Mouse (Mus musculus) kidney, postnatal 0 days (tissue): ENCODE results near the gene Traip. TPM values are rescaled to one million over a fixed set of nuclear protein-coding genes. Genes with fewer than 3 reads are reported as not detected.

Source experiments
- ATAC-seq: fragments of 200-750 bp; cut with Nextera tagmentation; replicated peaks from 2 replicates; pipeline ENCODE4 v1.8.0; 2017; ENCODE audit warnings: low read depth, moderate number of reproducible peaks, moderate TSS enrichment, moderate library complexity; ENCODE audit not compliant: low FRiP score
- DNase-seq: peaks from one replicate; pipeline ENCODE4 v3.0.0-alpha.2; 2016; ENCODE audit warnings: low spot score
- H3K27ac ChIP-seq: fragments of 300-500 bp; sonication (generic); 2 replicates; pipeline ENCODE4 v1.5.1; 2014; ENCODE audit warnings: mild to moderate bottlenecking
- H3K27me3 ChIP-seq: fragments of 300-500 bp; sonication (generic); 2 replicates; pipeline ENCODE4 v1.6.1; 2014; ENCODE audit warnings: low read length, mixed read lengths; ENCODE audit not compliant: insufficient read depth
- H3K36me3 ChIP-seq: fragments of 300-500 bp; sonication (generic); 2 replicates; pipeline ENCODE4 v1.6.1; 2014; ENCODE audit warnings: low read length, mixed read lengths; ENCODE audit not compliant: insufficient read depth
- H3K4me1 ChIP-seq: fragments of 300-500 bp; sonication (generic); replicated peaks from 2 replicates; pipeline ENCODE4 v1.6.1; 2014; ENCODE audit warnings: antibody characterized with exemption, low read length, mixed read lengths; ENCODE audit not compliant: insufficient read depth
- H3K4me2 ChIP-seq: fragments of 300-500 bp; sonication (generic); 2 replicates; pipeline ENCODE4 v1.6.1; 2014; ENCODE audit warnings: mild to moderate bottlenecking, low read length, moderate library complexity, mixed read lengths
- H3K4me3 ChIP-seq: fragments of 300-500 bp; sonication (generic); replicated peaks from 2 replicates; pipeline ENCODE4 v1.5.1; 2014; ENCODE audit warnings: low read depth, low read length
- H3K9ac ChIP-seq: fragments of 300-500 bp; sonication (generic); 2 replicates; pipeline ENCODE4 v1.6.1; 2014; ENCODE audit warnings: low read depth, low read length
- H3K9me3 ChIP-seq: fragments of 300-500 bp; sonication (generic); replicated peaks from 2 replicates; pipeline ENCODE4 v1.6.1; 2016; ENCODE audit warnings: low read length, inconsistent platforms, mixed read lengths
- CTCF ChIP-seq: IDR thresholded peaks from 2 replicates; pipeline ENCODE4 v1.5.1; 2016; ENCODE audit warnings: antibody characterized with exemption, low read depth, mild to moderate bottlenecking, moderate library complexity
- WGBS: fragments of 180-500 bp; shearing (Covaris S2); extraction: QIAGEN DNeasy Blood & Tissue Kit; methylation state at CpG from one replicate; pipeline ENCODE4 v1.1.7; 2014; 5-methylcytosine and 5-hydroxymethylcytosine counted together
- polyA plus RNA-seq: library from polyadenylated mRNA; unstranded; fragments of >200 nt; fragmentation: Nextera tagmentation; extraction: Ambion mirVana; gene quantifications from 2 replicates; pipeline ENCODE4 v1.2.1, GENCODE M21; 2015

The Traip gene
- polyA plus RNA-seq, 1 experiment from 2014 or later, result 10.2 TPM

DNA sequence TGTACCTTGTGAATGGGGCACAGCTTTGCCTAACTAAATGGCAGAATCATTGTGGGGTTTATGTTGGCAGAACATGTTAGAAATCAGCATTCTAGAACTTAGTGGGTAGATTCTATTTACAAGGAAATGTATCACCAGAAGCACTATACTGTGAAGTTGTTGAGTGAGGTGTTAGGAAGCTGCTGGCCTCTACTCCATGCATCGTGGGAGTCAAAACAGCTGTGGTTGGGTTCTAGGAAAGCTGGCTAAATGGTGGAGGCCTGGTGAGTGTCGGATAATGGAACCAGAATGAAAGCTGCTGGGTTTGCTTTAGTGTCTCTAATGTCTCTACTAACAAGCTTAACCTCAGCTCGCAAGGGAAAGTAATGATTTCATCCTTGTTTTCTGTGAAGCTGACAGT lies 67.2 kb downstream of the Traip start:
- 81% methylated on average over 3 of the region's 3 CpGs for WGBS
- no peaks in the 10 kb centered on the region for H3K9me3 ChIP-seq

DNA sequence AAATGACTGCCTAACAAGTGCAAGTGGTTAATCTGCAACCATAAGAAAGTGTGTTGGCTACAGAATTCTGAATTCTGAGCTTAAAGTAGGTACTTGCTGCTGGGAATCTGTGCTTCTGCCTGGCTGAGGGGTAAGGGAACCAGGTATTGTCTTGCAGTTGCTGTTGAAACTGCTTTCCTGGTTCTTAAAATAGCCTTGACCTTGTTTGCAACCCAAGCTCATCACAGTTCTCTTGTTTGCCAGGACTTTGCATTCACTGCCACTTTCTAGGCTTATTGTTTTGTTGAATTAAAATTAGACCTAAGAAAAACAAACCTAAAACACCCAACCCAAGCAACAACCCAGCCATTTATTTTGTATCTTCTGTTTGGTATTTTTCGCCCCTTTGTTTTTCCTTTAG lies 70.8 kb downstream of the Traip start:
- Histone ChIP-seq H3K4me1 (0 out of 2 replicates have a peak, but pooled peaks cover 6% of the 10 kb centered on the region), H3K9ac (no peak overlapping the region), H3K4me2 (no peak overlapping the region), H3K36me3 (peaks cover 15% of the 10 kb centered on the region; the same call in 1 of the 2 replicates), H3K9me3 (no peaks in the 10 kb centered on the region), H3K27ac (peak overlapping the region; percentile 47; the same call in 1 of the 2 replicates), H3K4me3 (no peak overlapping the region), H3K27me3 (no peaks in the 10 kb centered on the region)
- no peak for ATAC-seq
- no peak for DNase-seq
- no peak for TF ChIP-seq CTCF
- 76% methylated on average over 1 of the region's 1 CpGs for whole genome bisulfite sequencing

More for the DNA sequence above, 67.2 kb downstream of the Traip start:
- ATAC-seq (no peak), DNase-seq (no peak)
- H3K4me1 ChIP-seq, result 0 out of 2 replicates have a peak, but pooled peaks cover 6% of the 10 kb centered on the region
- H3K9ac ChIP-seq, result no peak overlapping the region
- TF ChIP-seq CTCF, result no peak
- H3K27ac ChIP-seq, result no peak overlapping the region
- 0 out of 2 replicates have a peak, but pooled peaks cover 9% of the 10 kb centered on the region for H3K36me3 ChIP-seq
- no peak overlapping the region for H3K4me3 ChIP-seq
- H3K4me2 ChIP-seq, result no peak overlapping the region
- no peaks in the 10 kb centered on the region for H3K27me3 ChIP-seq

Other genes with a start within 250 kb of the Traip start
- gene Sema3f, start 239.7 kb upstream of the Traip start, polyA plus RNA-seq, result 16.2 and 17.3 TPM in 2 replicates
- 108 and 113 TPM in 2 replicates for gene Rbm5, start 179.1 kb upstream of the Traip start, polyA plus RNA-seq
- 40.2 and 46.8 TPM in 2 replicates for gene Rbm6, start 76.9 kb upstream of the Traip start, polyA plus RNA-seq
- gene Mon1a, start 62.0 kb upstream of the Traip start, polyA plus RNA-seq, result 11.1 and 12.7 TPM in 2 replicates
- 1.1 and 1.4 TPM in 2 replicates for gene Mst1r, start 43.3 kb upstream of the Traip start, polyA plus RNA-seq
- gene Actl11, start 21.7 kb upstream of the Traip start, polyA plus RNA-seq, result not detected in 2 replicates
- gene Camkv, start 14.5 kb upstream of the Traip start, polyA plus RNA-seq, result 0.95 and 1.3 TPM in 2 replicates
- 33.2 and 41.6 TPM in 2 replicates for gene Uba7, start 25.4 kb downstream of the Traip start, polyA plus RNA-seq
- 1.3 and 2.0 TPM in 2 replicates for gene Gm20661, start 32.9 kb downstream of the Traip start, polyA plus RNA-seq
- gene Inka1, start 35.7 kb downstream of the Traip start, polyA plus RNA-seq, result 63.8 and 66.8 TPM in 2 replicates
- gene Cdhr4, start 42.4 kb downstream of the Traip start, polyA plus RNA-seq, result 2.9 and 4.0 TPM in 2 replicates
- gene Gm20662, start 46.2 kb downstream of the Traip start, polyA plus RNA-seq, result 0.25 and 0.27 TPM in 2 replicates
- 45.7 and 46.9 TPM in 2 replicates for gene Ip6k1, start 52.4 kb downstream of the Traip start, polyA plus RNA-seq
- gene Gmppb, start 99.1 kb downstream of the Traip start, polyA plus RNA-seq, result 23.2 and 27.2 TPM in 2 replicates
- gene Amigo3, start 103.0 kb downstream of the Traip start, polyA plus RNA-seq, result 1.4 and 1.6 TPM in 2 replicates
- gene Mst1, start 130.3 kb downstream of the Traip start, polyA plus RNA-seq, result 0.09 and 0.39 TPM in 2 replicates
- 23.7 and 24.6 TPM in 2 replicates for gene Rnf123, start 133.2 kb downstream of the Traip start, polyA plus RNA-seq
- 62.6 and 69.3 TPM in 2 replicates for gene Apeh, start 144.5 kb downstream of the Traip start, polyA plus RNA-seq
- 0.25 and 0.31 TPM in 2 replicates for gene Bsn, start 240.2 kb downstream of the Traip start, polyA plus RNA-seq